Mouse (Mus musculus): ENCODE results near the gene Smim20. TPM values are rescaled to one million over a fixed set of nuclear protein-coding genes. Genes with fewer than 3 reads are reported as not detected.

Smim20 gene
- polyA plus RNA-seq, 1 experiment: 43.0 TPM

GRCm38 (mm10) chr5:53303941-53304340, 37.1 kb downstream of the Smim20 start:
- Histone ChIP-seq H3K27ac (ENCODE audit: control insufficient read depth, insufficient read depth, low read depth, low read length, poor library complexity) (no peak overlapping the region), H3K4me1 (ENCODE audit: control insufficient read depth, insufficient read depth, low read length) (no peaks in the 10 kb centered on the region), H3K4me3 (replicated peaks; ENCODE audit: control insufficient read depth, low read depth, low read length) (no peak overlapping the region)
- TF ChIP-seq POLR2A (IDR thresholded peaks at IDR 0.05; ENCODE audit: borderline replicate concordance, control insufficient read depth, low read depth, low read length) (no peak), CTCF (IDR thresholded peaks at IDR 0.05; ENCODE audit: control insufficient read depth, insufficient read depth, low read length) (no peak)
- 92% methylated on average over 6 of the region's 6 CpGs for WGBS

GRCm38 (mm10) chr5:53304936-53305335, 38.1 kb downstream of the Smim20 start:
- WGBS: 49% methylated on average over 4 of the region's 4 CpGs
- no peak for TF ChIP-seq CTCF (IDR thresholded peaks at IDR 0.05; ENCODE audit: control insufficient read depth, insufficient read depth, low read length)
- no peak for TF ChIP-seq POLR2A (IDR thresholded peaks at IDR 0.05; ENCODE audit: borderline replicate concordance, control insufficient read depth, low read depth, low read length)
- Histone ChIP-seq H3K4me3 (replicated peaks; ENCODE audit: control insufficient read depth, low read depth, low read length) (no peak overlapping the region), H3K27ac (ENCODE audit: control insufficient read depth, insufficient read depth, low read depth, low read length, poor library complexity) (no peak overlapping the region), H3K4me1 (ENCODE audit: control insufficient read depth, insufficient read depth, low read length) (no peaks in the 10 kb centered on the region)

GRCm38 (mm10) chr5:53306864-53307263, 40.0 kb downstream of the Smim20 start:
- no peaks in the 10 kb centered on the region for H3K4me1 ChIP-seq (ENCODE audit: control insufficient read depth, insufficient read depth, low read length)
- H3K4me3 ChIP-seq (replicated peaks; ENCODE audit: control insufficient read depth, low read depth, low read length): no peak overlapping the region
- 86% methylated on average over 3 of the region's 3 CpGs for WGBS
- TF ChIP-seq CTCF (IDR thresholded peaks at IDR 0.05; ENCODE audit: control insufficient read depth, insufficient read depth, low read length): no peak
- no peak for TF ChIP-seq POLR2A (IDR thresholded peaks at IDR 0.05; ENCODE audit: borderline replicate concordance, control insufficient read depth, low read depth, low read length)
- no peak overlapping the region for H3K27ac ChIP-seq (ENCODE audit: control insufficient read depth, insufficient read depth, low read depth, low read length, poor library complexity)

GRCm38 (mm10) chr5:53307437-53307836, 40.6 kb downstream of the Smim20 start:
- 86% methylated on average over 5 of the region's 5 CpGs for WGBS

GRCm38 (mm10) chr5:53314404-53315167, 47.7 kb downstream of the Smim20 start:
- TF ChIP-seq POLR2A (IDR thresholded peaks at IDR 0.05; ENCODE audit: borderline replicate concordance, control insufficient read depth, low read depth, low read length) (no peak), CTCF (IDR thresholded peaks at IDR 0.05; ENCODE audit: control insufficient read depth, insufficient read depth, low read length) (no peak)
- no peak overlapping the region for H3K27ac ChIP-seq (ENCODE audit: control insufficient read depth, insufficient read depth, low read depth, low read length, poor library complexity)
- no peak overlapping the region for H3K4me3 ChIP-seq (replicated peaks; ENCODE audit: control insufficient read depth, low read depth, low read length)
- WGBS: 79% methylated on average over 13 of the region's 13 CpGs
- no peaks in the 10 kb centered on the region; the same call in 1 of the 2 replicates for H3K4me1 ChIP-seq (ENCODE audit: control insufficient read depth, insufficient read depth, low read length)

More at GRCm38 (mm10) chr5:53307437-53307836, 40.6 kb downstream of the Smim20 start:
- TF ChIP-seq POLR2A (IDR thresholded peaks at IDR 0.05; ENCODE audit: borderline replicate concordance, control insufficient read depth, low read depth, low read length): no peak
- H3K27ac ChIP-seq (ENCODE audit: control insufficient read depth, insufficient read depth, low read depth, low read length, poor library complexity): no peak overlapping the region
- H3K4me3 ChIP-seq (replicated peaks; ENCODE audit: control insufficient read depth, low read depth, low read length): no peak overlapping the region
- H3K4me1 ChIP-seq (ENCODE audit: control insufficient read depth, insufficient read depth, low read length): no peaks in the 10 kb centered on the region

- no peak for TF ChIP-seq CTCF (IDR thresholded peaks at IDR 0.05; ENCODE audit: control insufficient read depth, insufficient read depth, low read length)
- TF ChIP-seq POLR2A (IDR thresholded peaks at IDR 0.05; ENCODE audit: borderline replicate concordance, control insufficient read depth, low read depth, low read length): no peak
- no peaks in the 10 kb centered on the region; the same call in 1 of the 2 replicates for H3K4me1 ChIP-seq (ENCODE audit: control insufficient read depth, insufficient read depth, low read length)
- H3K27ac ChIP-seq (ENCODE audit: control insufficient read depth, insufficient read depth, low read depth, low read length, poor library complexity): no peak overlapping the region
- H3K4me3 ChIP-seq (replicated peaks; ENCODE audit: control insufficient read depth, low read depth, low read length): no peak overlapping the region
- 50% methylated on average over 2 of the region's 2 CpGs for WGBS
Observed at GRCm38 (mm10) chr5:53315829-53316228, 48.9 kb downstream of the Smim20 start.

GRCm38 (mm10) chr5:53317396-53317795, 50.5 kb downstream of the Smim20 start:
- Histone ChIP-seq H3K4me3 (replicated peaks; ENCODE audit: control insufficient read depth, low read depth, low read length) (no peak overlapping the region), H3K27ac (ENCODE audit: control insufficient read depth, insufficient read depth, low read depth, low read length, poor library complexity) (no peak overlapping the region), H3K4me1 (ENCODE audit: control insufficient read depth, insufficient read depth, low read length) (no peaks in the 10 kb centered on the region; the same call in 1 of the 2 replicates)
- WGBS: 67% methylated on average over 3 of the region's 3 CpGs
- TF ChIP-seq POLR2A (IDR thresholded peaks at IDR 0.05; ENCODE audit: borderline replicate concordance, control insufficient read depth, low read depth, low read length) (no peak), CTCF (IDR thresholded peaks at IDR 0.05; ENCODE audit: control insufficient read depth, insufficient read depth, low read length) (no peak)

- 64% methylated on average over 7 of the region's 7 CpGs for WGBS
- Histone ChIP-seq H3K4me1 (ENCODE audit: control insufficient read depth, insufficient read depth, low read length) (no peaks in the 10 kb centered on the region; the same call in 1 of the 2 replicates), H3K27ac (ENCODE audit: control insufficient read depth, insufficient read depth, low read depth, low read length, poor library complexity) (no peak overlapping the region), H3K4me3 (replicated peaks; ENCODE audit: control insufficient read depth, low read depth, low read length) (no peak overlapping the region)
- TF ChIP-seq CTCF (IDR thresholded peaks at IDR 0.05; ENCODE audit: control insufficient read depth, insufficient read depth, low read length): no peak
Observed at GRCm38 (mm10) chr5:53317885-53318466, 51.1 kb downstream of the Smim20 start.

Measured in bone marrow, adult 2 months (tissue).